Mouse (Mus musculus): ENCODE data around the gene Ap4b1.

Gene Ap4b1

GRCm38 (mm10) chr3:103852565-103853299, 43.4 kb downstream of the Ap4b1 start:
- in situ Hi-C loops (cut with MboI, MseI), result loop anchor here (5.0 kb wide), 1 partner anchor 35 kb away; no protein-coding TSS in a partner anchor

GRCm38 (mm10) chr3:103853804-103854203, 44.5 kb downstream of the Ap4b1 start:
- in situ Hi-C loops (cut with MboI, MseI), result loop anchor here (5.0 kb wide), 1 partner anchor 33 kb away; no protein-coding TSS in a partner anchor

GRCm38 (mm10) chr3:103857036-103857805, 47.9 kb downstream of the Ap4b1 start:
- in situ Hi-C loops (cut with MboI, MseI), result no loop called here

- in situ Hi-C loops (cut with MboI, MseI), result no loop called here
Observed at GRCm38 (mm10) chr3:103857977-103858563, 48.8 kb downstream of the Ap4b1 start.

- in situ Hi-C loops (cut with MboI, MseI), result no loop called here
Observed at GRCm38 (mm10) chr3:103858881-103859801, 49.8 kb downstream of the Ap4b1 start, which contains the start of gene Ptpn22. TSS of gene Ptpn22 (plus strand) at chr3:103859795.

GRCm38 (mm10) chr3:103859851-103860391, 50.6 kb downstream of the Ap4b1 start:
- in situ Hi-C loops (cut with MboI, MseI), result no loop called here

GRCm38 (mm10) chr3:103862721-103863220, 53.5 kb downstream of the Ap4b1 start:
- in situ Hi-C loops (cut with MboI, MseI), result no loop called here

GRCm38 (mm10) chr3:103864200-103864599, 54.9 kb downstream of the Ap4b1 start:
- in situ Hi-C loops (cut with MboI, MseI), result no loop called here

GRCm38 (mm10) chr3:103867424-103867971, 58.2 kb downstream of the Ap4b1 start:
- in situ Hi-C loops (cut with MboI, MseI), result no loop called here

GRCm38 (mm10) chr3:103868008-103868407, 58.7 kb downstream of the Ap4b1 start:
- in situ Hi-C loops (cut with MboI, MseI), result no loop called here
